Mouse (Mus musculus) stomach, embryonic 16.5 days (tissue): ENCODE results near the gene Rrp1. TPM values are rescaled to one million over a fixed set of nuclear protein-coding genes. Genes with fewer than 3 reads are reported as not detected.
"Not testable (repeated sequence)": the region's sequence is repeated elsewhere in the genome, so short reads cannot be mapped to it uniquely, and the experiment has no call there.

Source experiments
- ATAC-seq: fragments of 200-750 bp; cut with Nextera tagmentation; 2 replicates; pipeline ENCODE4 v1.8.0; 2017; ENCODE audit warnings: moderate number of reproducible peaks, moderate TSS enrichment; ENCODE audit not compliant: insufficient read depth, low FRiP score
- H3K27ac ChIP-seq: fragments of 300-500 bp; sonication (generic); 2 replicates; pipeline ENCODE4 v1.5.1; 2014; ENCODE audit warnings: low read length
- H3K27me3 ChIP-seq: fragments of 300-500 bp; sonication (generic); 2 replicates; pipeline ENCODE4 v1.6.1; 2014; ENCODE audit warnings: low read length, control low read depth, mixed read lengths; ENCODE audit not compliant: control insufficient read depth, insufficient read depth
- H3K36me3 ChIP-seq: fragments of 300-500 bp; sonication (generic); 2 replicates; pipeline ENCODE4 v1.6.1; 2014; ENCODE audit warnings: low read length; ENCODE audit not compliant: control insufficient read depth, insufficient read depth
- H3K4me1 ChIP-seq: fragments of 300-500 bp; sonication (generic); 2 replicates; pipeline ENCODE4 v1.6.1; 2014; ENCODE audit warnings: low read length, control low read depth, mixed read lengths; ENCODE audit not compliant: control insufficient read depth, insufficient read depth
- H3K4me2 ChIP-seq: fragments of 300-500 bp; sonication (generic); 2 replicates; pipeline ENCODE4 v1.6.1; 2014; ENCODE audit warnings: low read depth, low read length, mixed read lengths
- H3K4me3 ChIP-seq: fragments of 300-500 bp; sonication (generic); replicated peaks from 2 replicates; pipeline ENCODE4 v1.5.1; 2014; ENCODE audit warnings: mild to moderate bottlenecking, low read length
- H3K9ac ChIP-seq: fragments of 300-500 bp; sonication (generic); 2 replicates; pipeline ENCODE4 v1.6.1; 2014; ENCODE audit warnings: low read length
- H3K9me3 ChIP-seq: fragments of 300-500 bp; sonication (generic); replicated peaks from 2 replicates; pipeline ENCODE4 v1.6.1; 2016; ENCODE audit warnings: low read length, control low read depth; ENCODE audit not compliant: control insufficient read depth
- WGBS: fragments of 180-500 bp; shearing (Covaris S2); extraction: QIAGEN DNeasy Blood & Tissue Kit; methylation state at CpG from one replicate; pipeline ENCODE4 v1.1.7; 2014; 5-methylcytosine and 5-hydroxymethylcytosine counted together
- polyA plus RNA-seq: library from polyadenylated mRNA; unstranded; fragments of >200 nt; fragmentation: Nextera tagmentation; extraction: Ambion mirVana; gene quantifications from 2 replicates; pipeline ENCODE4 v1.2.1, GENCODE M21; 2015

Gene Rrp1
- polyA plus RNA-seq, 1 experiment from 2014 or later: 242 TPM

DNA sequence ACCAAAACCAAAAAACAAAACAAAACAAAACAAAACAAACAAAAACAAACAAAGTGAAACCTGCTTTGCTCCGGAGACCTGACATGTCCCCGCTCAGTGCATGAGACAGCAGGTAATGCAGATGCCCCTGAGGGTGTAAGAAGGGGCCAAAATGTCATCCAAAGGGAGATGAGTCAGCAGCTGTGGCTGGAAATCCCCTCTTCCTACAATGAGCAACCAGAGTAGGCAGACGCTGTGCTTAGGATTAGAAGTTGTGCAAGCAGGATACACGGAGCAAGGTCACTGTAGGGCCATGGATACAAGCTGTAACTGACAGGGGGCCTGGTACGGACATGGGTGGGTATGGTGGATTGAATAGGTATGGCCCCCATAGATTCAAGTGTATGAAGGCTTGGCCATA lies 16.3 kb upstream of the Rrp1 start:
- no peaks in the 10 kb centered on the region for H3K9me3 ChIP-seq
- no peak overlapping the region for H3K27ac ChIP-seq
- H3K9ac ChIP-seq: no peak overlapping the region
- no peak overlapping the region for H3K4me3 ChIP-seq
- ATAC-seq: no peak
- H3K4me2 ChIP-seq: no peak overlapping the region
- WGBS: 87% methylated on average over 5 of the region's 5 CpGs
- no peaks in the 10 kb centered on the region for H3K27me3 ChIP-seq
- peaks cover 11% of the 10 kb centered on the region for H3K4me1 ChIP-seq
- peaks cover 18% of the 10 kb centered on the region for H3K36me3 ChIP-seq

DNA sequence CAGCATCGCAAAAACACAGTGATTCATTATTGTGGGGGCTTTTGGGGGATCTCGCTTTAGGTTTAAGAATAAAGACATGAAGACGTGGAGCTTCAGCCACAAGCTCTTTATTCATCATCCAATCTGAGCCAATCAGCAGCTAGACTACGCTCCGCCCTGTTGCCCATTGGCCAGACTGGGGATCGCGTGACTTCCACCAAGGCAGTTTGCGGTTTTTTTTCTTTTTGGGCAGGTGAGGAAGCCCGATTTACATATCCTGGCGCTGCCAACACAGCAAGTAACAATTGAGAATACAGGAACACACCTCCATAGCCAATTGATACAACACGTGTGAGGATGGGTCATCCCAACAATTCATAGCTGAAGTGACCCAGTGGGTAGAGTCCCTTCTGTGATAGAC lies 15.2 kb upstream of the Rrp1 start:
- Histone ChIP-seq H3K4me2 (no peak overlapping the region), H3K4me3 (no peak overlapping the region), H3K27me3 (no peaks in the 10 kb centered on the region), H3K36me3 (peaks cover 18% of the 10 kb centered on the region), H3K9me3 (no peaks in the 10 kb centered on the region), H3K9ac (no peak overlapping the region), H3K4me1 (peaks cover 11% of the 10 kb centered on the region), H3K27ac (no peak overlapping the region)
- 92% methylated on average over 11 of the region's 11 CpGs for WGBS
- ATAC-seq: no peak

DNA sequence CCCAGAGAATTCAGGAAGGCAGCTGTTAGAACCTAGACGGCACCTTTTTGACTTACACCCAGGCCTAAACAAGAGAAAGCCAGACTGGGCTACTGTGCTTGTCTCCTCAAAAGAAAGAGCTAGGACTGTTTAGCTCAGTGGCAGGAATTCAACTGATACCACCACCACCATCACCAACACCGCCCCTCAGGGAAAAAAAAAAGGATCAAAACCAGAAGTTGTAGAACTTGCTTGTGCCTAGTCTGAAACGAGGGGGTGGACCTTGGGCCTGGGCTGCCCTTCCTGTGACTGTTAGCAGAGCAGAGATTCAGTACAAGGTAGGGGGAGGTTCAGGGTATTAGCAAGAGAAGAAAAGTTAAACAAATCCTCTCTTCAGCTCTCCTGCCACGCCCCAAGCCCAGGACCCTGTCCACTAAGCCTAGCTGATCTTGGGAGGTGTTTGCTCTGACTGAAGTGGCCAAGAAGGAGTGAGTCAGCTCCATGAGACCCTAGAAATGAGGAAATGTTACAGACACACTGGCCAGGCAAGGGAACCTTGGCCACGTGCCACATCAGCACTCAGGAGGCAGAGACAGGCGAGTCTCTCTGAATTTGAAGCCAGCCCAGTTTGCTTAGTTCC lies 13.4 kb upstream of the Rrp1 start:
- Histone ChIP-seq H3K4me2 (peak overlapping the region; percentile 80), H3K4me1 (peaks cover 11% of the 10 kb centered on the region), H3K36me3 (peaks cover 18% of the 10 kb centered on the region), H3K4me3 (peak overlapping the region; percentile 98), H3K27ac (peak overlapping the region; percentile 96), H3K9me3 (no peaks in the 10 kb centered on the region), H3K27me3 (no peaks in the 10 kb centered on the region), H3K9ac (peak overlapping the region; percentile 96)
- ATAC-seq: peak; percentile 38; the same call in 1 of the 2 replicates
- WGBS: 37% methylated on average over 6 of the region's 6 CpGs

DNA sequence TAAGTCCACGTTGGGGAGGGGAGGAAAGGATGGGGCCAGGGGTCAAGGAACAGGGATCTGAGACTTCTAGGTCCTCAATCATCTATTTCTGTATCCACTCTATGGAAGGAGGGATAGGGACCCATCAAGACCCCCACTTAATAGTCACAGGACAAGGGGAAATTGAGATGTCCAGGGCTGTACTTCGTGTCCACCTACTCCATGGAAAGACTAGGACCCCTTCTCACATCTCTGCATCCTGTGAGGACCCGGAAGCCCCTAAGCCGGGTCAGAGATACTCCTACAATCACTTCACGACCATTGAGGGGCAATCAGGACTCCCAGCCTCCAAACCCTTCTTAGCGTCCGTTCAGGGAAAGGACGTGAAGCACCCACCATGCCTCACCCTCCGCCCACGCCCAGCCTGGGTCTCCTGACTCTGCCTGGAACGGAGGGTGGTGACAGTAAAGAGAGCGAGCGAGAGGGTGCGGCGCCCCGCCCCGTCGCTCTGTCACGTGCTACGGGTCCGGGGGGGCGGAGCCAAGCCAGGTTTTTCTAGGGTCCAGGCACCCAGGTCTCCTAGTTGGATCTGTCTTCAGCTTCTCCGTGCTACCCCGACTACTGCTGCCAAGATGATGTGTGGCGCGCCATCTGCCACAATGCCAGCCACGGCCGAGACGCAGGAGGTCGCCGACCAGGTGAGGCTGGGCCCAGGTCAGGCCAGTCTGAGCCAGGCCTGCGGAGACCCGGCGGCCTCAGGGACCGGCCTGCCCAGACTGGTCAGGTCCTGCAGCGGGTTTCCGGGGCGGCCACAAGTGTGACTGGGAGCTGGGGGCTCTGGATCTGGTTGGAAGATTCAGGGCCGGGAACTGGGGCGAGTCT lies 12.6 kb upstream of the Rrp1 start, which contains the start of gene Cstb:
Gene Cstb (plus strand): TSS at position 489 of the 861 bp plus-strand sequence.
- H3K36me3 ChIP-seq: peaks cover 18% of the 10 kb centered on the region
- H3K9me3 ChIP-seq: no peaks in the 10 kb centered on the region
- H3K27ac ChIP-seq: peak within 1 kb of the TSS; percentile 96
- ATAC-seq: peak; percentile 93
- H3K4me2 ChIP-seq: peak within 1 kb of the TSS; percentile 80
- H3K4me3 ChIP-seq: peak within 1 kb of the TSS; percentile 98
- H3K9ac ChIP-seq: peak within 1 kb of the TSS; percentile 96
- H3K27me3 ChIP-seq: no peaks in the 10 kb centered on the region
- H3K4me1 ChIP-seq: peaks cover 11% of the 10 kb centered on the region
- 2% methylated on average over 40 of the region's 40 CpGs for WGBS

DNA sequence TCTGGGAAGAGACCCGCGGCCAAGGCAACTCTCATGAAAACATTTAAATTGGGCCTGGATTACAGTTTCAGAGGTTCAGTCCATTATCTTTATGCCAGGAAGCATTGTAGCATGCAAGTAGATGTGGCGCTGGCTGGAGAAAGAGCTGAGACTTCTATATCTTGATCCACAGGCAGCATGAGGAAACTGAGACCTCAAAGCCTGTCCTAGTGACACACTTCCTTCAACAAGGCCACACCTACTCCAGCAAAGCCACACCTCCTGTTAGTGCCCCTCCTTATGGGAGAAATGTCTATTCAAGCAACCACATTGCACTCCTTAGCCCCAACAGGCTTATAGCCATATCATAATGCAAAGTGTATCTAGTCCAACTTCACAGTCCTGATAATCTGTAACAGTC lies 9.8 kb upstream of the Rrp1 start:
- peaks cover 11% of the 10 kb centered on the region for H3K4me1 ChIP-seq
- no peak overlapping the region for H3K9ac ChIP-seq
- ATAC-seq: no peak
- no peaks in the 10 kb centered on the region for H3K9me3 ChIP-seq
- no peak overlapping the region for H3K27ac ChIP-seq
- H3K36me3 ChIP-seq: peaks cover 8% of the 10 kb centered on the region
- no peaks in the 10 kb centered on the region for H3K27me3 ChIP-seq
- H3K4me2 ChIP-seq: no peak overlapping the region
- 85% methylated on average over 3 of the region's 3 CpGs for WGBS
- no peak overlapping the region for H3K4me3 ChIP-seq

DNA sequence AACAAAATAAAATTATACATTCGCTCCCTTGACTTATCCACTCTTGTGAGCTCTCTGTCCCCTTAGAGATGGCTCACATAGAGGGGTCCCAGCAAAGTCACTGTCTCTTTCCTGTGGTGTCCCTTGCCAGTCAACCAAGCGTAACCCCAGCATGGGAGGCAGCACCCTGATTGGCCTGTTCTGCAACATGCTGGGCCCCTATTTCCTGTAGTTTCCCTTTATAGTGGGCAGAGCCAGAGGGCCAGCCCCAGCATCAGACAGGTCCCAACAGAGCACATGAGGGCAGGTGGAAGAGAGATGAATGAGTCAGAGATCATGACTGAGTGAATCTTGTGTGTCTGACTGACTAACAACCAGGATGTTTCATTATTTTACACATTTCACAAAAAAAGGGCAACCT lies 8.1 kb upstream of the Rrp1 start:
- ATAC-seq: no peak
- no peaks in the 10 kb centered on the region for H3K36me3 ChIP-seq
- H3K9me3 ChIP-seq: no peaks in the 10 kb centered on the region
- H3K27me3 ChIP-seq: no peaks in the 10 kb centered on the region
- no peak overlapping the region for H3K9ac ChIP-seq
- H3K4me3 ChIP-seq: no peak overlapping the region
- WGBS: 85% methylated on average over 2 of the region's 2 CpGs
- H3K4me2 ChIP-seq: no peak overlapping the region
- H3K27ac ChIP-seq: peak overlapping the region; percentile 69
- H3K4me1 ChIP-seq: peaks cover 6% of the 10 kb centered on the region; the same call in 1 of the 2 replicates

DNA sequence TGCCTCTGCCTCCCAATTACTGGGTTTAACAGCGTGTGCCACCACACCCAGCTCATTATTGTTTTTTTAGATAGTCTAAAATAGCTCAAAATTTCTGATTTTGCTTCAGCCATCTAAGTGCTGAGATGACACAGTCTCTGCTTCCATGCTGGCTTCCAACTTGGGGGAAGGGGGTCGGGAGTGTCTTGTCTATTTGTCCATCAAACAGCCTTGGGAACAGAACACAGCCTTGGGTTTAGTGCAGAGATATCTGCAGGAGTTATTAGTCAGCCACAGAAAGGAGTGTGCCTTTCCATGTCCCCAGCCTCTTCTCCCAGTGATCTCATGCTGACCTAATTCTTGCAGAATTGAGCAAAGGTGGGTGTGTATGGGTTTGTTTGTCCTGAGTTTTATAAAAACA lies 5.9 kb upstream of the Rrp1 start:
- H3K4me3 ChIP-seq: no peak overlapping the region

DNA sequence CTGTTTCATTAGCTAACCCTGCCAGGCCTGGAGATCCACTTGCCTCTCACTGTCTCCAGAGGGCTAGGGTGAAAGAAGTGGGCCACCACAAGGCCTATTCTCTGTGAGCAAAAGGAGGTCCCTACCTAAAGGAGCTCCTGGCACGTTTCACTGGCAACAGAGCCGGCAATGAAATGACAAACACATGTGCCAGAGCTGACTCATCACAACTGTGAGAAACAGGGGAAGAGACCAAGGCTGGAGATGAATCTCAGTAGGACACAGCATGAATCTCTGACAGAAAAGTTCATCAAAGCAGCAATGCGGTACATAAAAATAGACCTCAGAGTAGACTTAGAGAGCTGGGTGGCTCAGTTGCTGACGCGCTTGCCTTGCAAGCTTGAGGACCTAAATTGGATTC lies 5.0 kb upstream of the Rrp1 start:
- no peak overlapping the region for H3K27ac ChIP-seq
- 63% methylated on average over 5 of the region's 5 CpGs for WGBS
- H3K4me3 ChIP-seq: no peak overlapping the region
- no peak for ATAC-seq
- H3K36me3 ChIP-seq: no peaks in the 10 kb centered on the region
- no peaks in the 10 kb centered on the region for H3K27me3 ChIP-seq
- H3K9me3 ChIP-seq: no peaks in the 10 kb centered on the region
- H3K4me1 ChIP-seq: 0 out of 2 replicates have a peak, but pooled peaks cover 6% of the 10 kb centered on the region
- H3K9ac ChIP-seq: no peak overlapping the region
- H3K4me2 ChIP-seq: no peak overlapping the region

More for the DNA sequence above, 5.9 kb upstream of the Rrp1 start:
- Histone ChIP-seq H3K9me3 (no peaks in the 10 kb centered on the region), H3K27me3 (no peaks in the 10 kb centered on the region), H3K27ac (no peak overlapping the region), H3K4me1 (no peaks in the 10 kb centered on the region), H3K36me3 (no peaks in the 10 kb centered on the region), H3K4me2 (no peak overlapping the region), H3K9ac (no peak overlapping the region)
- ATAC-seq: no peak
- WGBS: 82% methylated on average over 2 of the region's 2 CpGs

DNA sequence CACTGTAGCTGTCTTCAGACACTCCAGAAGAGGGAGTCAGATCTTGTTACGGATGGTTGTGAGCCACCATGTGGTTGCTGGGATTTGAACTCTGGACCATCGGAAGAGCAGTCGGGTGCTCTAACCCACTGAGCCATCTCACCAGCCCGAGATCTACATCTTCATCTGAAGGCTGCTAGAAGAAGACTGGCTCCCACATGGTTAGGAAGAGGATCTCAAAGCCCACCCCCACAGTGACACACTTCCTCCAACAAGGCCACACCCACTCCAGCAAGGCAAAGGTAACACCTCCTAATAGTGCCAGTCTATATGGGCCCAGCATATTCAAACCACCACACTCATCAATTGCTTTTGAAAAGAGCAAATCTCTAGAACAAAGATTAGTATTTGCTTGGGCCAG lies 2.1 kb upstream of the Rrp1 start:
- H3K9me3 ChIP-seq, H3K27ac ChIP-seq, ATAC-seq, H3K27me3 ChIP-seq, H3K9ac ChIP-seq, H3K36me3 ChIP-seq, H3K4me2 ChIP-seq, H3K4me3 ChIP-seq: not testable (repeated sequence)
- H3K4me1 ChIP-seq: peaks cover 13% of the 10 kb centered on the region; the same call in 1 of the 2 replicates
- WGBS: 80% methylated on average over 3 of the region's 4 CpGs
